Mouse (Mus musculus) G1E (cell line): ENCODE measurements around the gene Apopt1. TPM values are rescaled to one million over a fixed set of nuclear protein-coding genes. Genes with fewer than 3 reads are reported as not detected.
A peak's percentile ranks its signal among the peaks of the same experiment; 100 is the strongest.

Experiments
- ATAC-seq: 2 replicates; pipeline ENCODE4 v1.8.0; 2016; ENCODE audit warnings: mild to moderate bottlenecking; ENCODE audit not compliant: insufficient number of reproducible peaks, poor library complexity, low FRiP score, severe bottlenecking; ENCODE audit errors: extremely low read depth
- DNase-seq: peaks from one replicate; pipeline ENCODE4 v3.0.0; 2012; ENCODE audit warnings: low spot score
- H3K27me3 ChIP-seq: 2 replicates; pipeline ENCODE4 v1.6.1; 2012; ENCODE audit warnings: mild to moderate bottlenecking, low read length, inconsistent platforms; ENCODE audit not compliant: insufficient read depth
- H3K36me3 ChIP-seq: replicated peaks from 2 replicates; pipeline ENCODE3; 2012; ENCODE audit warnings: mild to moderate bottlenecking, inconsistent platforms
- H3K4me1 ChIP-seq: 2 replicates; pipeline ENCODE4 v1.6.1; 2012; ENCODE audit warnings: low read depth, low read length, inconsistent platforms, mixed read lengths; ENCODE audit not compliant: insufficient read depth
- H3K4me3 ChIP-seq: 2 replicates; pipeline ENCODE4 v1.5.1; 2012; ENCODE audit warnings: low read depth, mild to moderate bottlenecking, inconsistent platforms, low read length, moderate library complexity, mixed read lengths
- H3K9me3 ChIP-seq: replicated peaks from 2 replicates; pipeline ENCODE4 v1.6.1; 2012; ENCODE audit warnings: inconsistent platforms
- CTCF ChIP-seq: IDR thresholded peaks from 2 replicates; pipeline ENCODE4 v1.5.1; 2012; ENCODE audit warnings: low read depth, low read length, inconsistent platforms, mixed read lengths
- GATA1 ChIP-seq: IDR thresholded peaks from 2 replicates; pipeline ENCODE4 v1.6.1; 2012; ENCODE audit warnings: borderline replicate concordance, low read length, inconsistent platforms, mixed read lengths
- GATA2 ChIP-seq: IDR thresholded peaks from 2 replicates; pipeline ENCODE4 v1.6.1; 2012; ENCODE audit warnings: low read depth, low read length, inconsistent platforms, borderline replicate concordance
- POLR2AphosphoS5 ChIP-seq: IDR thresholded peaks from 2 replicates; pipeline ENCODE4 v1.6.1; 2012; ENCODE audit warnings: low read depth, low read length, inconsistent platforms; ENCODE audit not compliant: insufficient replicate concordance
- TAL1 ChIP-seq: conservative IDR thresholded peaks from 2 replicates; pipeline ENCODE4 v1.6.1; 2012; ENCODE audit warnings: low read depth, low read length, inconsistent platforms, mixed read lengths
- polyA plus RNA-seq: library from polyadenylated mRNA; stranded (reverse); fragments of >175 nt; gene quantifications from 2 replicates; pipeline ENCODE4 v1.2.3, GENCODE M21; 2012
- total RNA-seq, 2 experiments: library from RNA; stranded (forward) in 1 of 2; stranded (reverse) in 1 of 2; fragments of 200-1000 nt in 1 of 2; fragments of >200 nt in 1 of 2; fragmentation: Nextera tagmentation in 1 of 2; gene quantifications; 2 replicates each; pipeline ENCODE4 v1.2.3; 2014 to 2017

Gene Apopt1
- 109 and 121 TPM in 2 replicates for total RNA-seq (2014; fragmentation: Nextera tagmentation)
- total RNA-seq (2017), result 68.7 and 71.4 TPM in 2 replicates
- 315 and 317 TPM in 2 replicates for polyA plus RNA-seq

- Histone ChIP-seq H3K36me3 (peaks cover 62% of the 10 kb centered on the region), H3K4me1 (peaks cover 47% of the 10 kb centered on the region), H3K27me3 (no peaks in the 10 kb centered on the region), H3K4me3 (peak within 1 kb of the TSS; percentile 85), H3K9me3 (0 out of 2 replicates have a peak, but pooled peaks cover 3% of the 10 kb centered on the region)
- TF ChIP-seq GATA1 (no peak), CTCF (no peak), POLR2AphosphoS5 (no peak), TAL1 (no peak), GATA2 (no peak)
- ATAC-seq (peak; percentile 59), DNase-seq (peak; percentile 97)
Measured at GRCm38 (mm10) chr12:111713004-111713651, at the start of gene Apopt1, which contains the start of gene Bag5. Gene Apopt1, plus strand, starts transcription at chr12:111713261. Gene Bag5, minus strand, starts transcription at chr12:111713257.

DNA sequence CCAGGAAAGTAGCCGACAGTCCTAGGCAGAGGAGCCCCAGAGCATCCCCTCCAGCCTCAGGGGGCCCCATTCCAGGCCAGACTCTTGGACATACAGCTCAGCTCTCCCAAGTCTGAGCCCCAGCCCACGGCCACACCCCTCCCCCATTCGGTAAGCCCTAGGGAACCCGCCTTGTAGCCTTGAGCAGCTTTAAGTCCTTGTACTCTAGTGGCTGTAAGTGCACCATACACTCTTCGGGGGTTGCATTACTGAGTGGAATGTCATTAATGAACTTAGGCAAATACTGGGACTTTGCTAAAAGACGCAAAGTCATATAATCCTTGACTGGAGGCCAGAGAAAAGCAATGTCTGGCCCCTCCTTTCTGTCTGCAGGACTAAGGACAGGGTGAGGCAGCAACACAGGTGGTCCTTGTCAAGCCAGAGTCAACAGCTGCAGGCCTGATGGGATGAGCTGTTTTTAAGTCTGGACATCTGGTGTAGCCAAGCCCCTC is 48.9 kb upstream of the Apopt1 start:
- H3K27me3 ChIP-seq, result no peaks in the 10 kb centered on the region
- TF ChIP-seq POLR2AphosphoS5 (no peak), TAL1 (no peak), GATA2 (no peak), GATA1 (no peak), CTCF (no peak)
- no peaks in the 10 kb centered on the region for H3K9me3 ChIP-seq
- DNase-seq, result no peak
- ATAC-seq, result no peak
- peaks cover 20% of the 10 kb centered on the region for H3K4me1 ChIP-seq
- H3K4me3 ChIP-seq, result no peak overlapping the region
- peaks cover 64% of the 10 kb centered on the region for H3K36me3 ChIP-seq

GRCm38 (mm10) chr12:111665041-111665880 is 47.8 kb upstream of the Apopt1 start:
- Histone ChIP-seq H3K4me3 (no peak overlapping the region), H3K36me3 (peaks cover 54% of the 10 kb centered on the region), H3K9me3 (no peaks in the 10 kb centered on the region), H3K27me3 (peaks cover 7% of the 10 kb centered on the region; the same call in 1 of the 2 replicates), H3K4me1 (peaks cover 25% of the 10 kb centered on the region)
- 0 out of 2 replicates have a peak, but pooled peaks have one; percentile 29 for TF ChIP-seq POLR2AphosphoS5
- no peak for TF ChIP-seq TAL1
- no peak for TF ChIP-seq CTCF
- no peak for TF ChIP-seq GATA2
- no peak for TF ChIP-seq GATA1
- no peak for ATAC-seq
- DNase-seq, result peak; percentile 1

GRCm38 (mm10) chr12:111666380-111666779 is 46.7 kb upstream of the Apopt1 start:
- H3K36me3 ChIP-seq, result peaks cover 43% of the 10 kb centered on the region
- H3K27me3 ChIP-seq, result peaks cover 19% of the 10 kb centered on the region
- peaks cover 25% of the 10 kb centered on the region for H3K4me1 ChIP-seq
- H3K4me3 ChIP-seq, result no peak overlapping the region
- DNase-seq, result no peak
- peaks cover 7% of the 10 kb centered on the region for H3K9me3 ChIP-seq
- TF ChIP-seq POLR2AphosphoS5, result no peak
- TF ChIP-seq TAL1, result no peak
- no peak for TF ChIP-seq GATA2
- TF ChIP-seq CTCF, result no peak
- no peak for TF ChIP-seq GATA1
- no peak for ATAC-seq

DNA sequence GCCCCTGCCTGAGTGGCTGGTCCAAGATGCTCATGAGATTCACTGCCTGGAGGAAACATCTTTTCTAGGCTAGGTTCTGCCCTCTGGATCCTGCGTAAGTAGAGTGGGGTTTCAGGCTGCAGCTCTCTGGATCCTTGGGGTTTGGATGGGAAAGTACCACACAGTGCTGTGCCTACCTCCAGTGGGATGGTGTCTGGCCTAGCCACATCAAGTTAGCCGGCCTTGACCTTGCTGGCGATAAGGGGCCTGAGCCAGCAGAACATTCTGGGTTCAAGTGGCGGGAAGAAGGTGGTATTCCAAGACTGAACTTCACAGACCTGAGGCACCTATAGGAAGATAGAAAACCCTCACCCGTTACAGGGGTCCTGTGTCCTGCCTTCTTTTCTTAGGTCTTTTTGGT is 45.6 kb upstream of the Apopt1 start:
- peaks cover 25% of the 10 kb centered on the region for H3K4me1 ChIP-seq
- peaks cover 34% of the 10 kb centered on the region for H3K36me3 ChIP-seq
- H3K27me3 ChIP-seq, result peaks cover 29% of the 10 kb centered on the region
- DNase-seq (no peak), ATAC-seq (no peak)
- no peak overlapping the region for H3K4me3 ChIP-seq
- TF ChIP-seq CTCF (no peak), GATA1 (no peak), TAL1 (no peak), POLR2AphosphoS5 (no peak), GATA2 (no peak)
- peaks cover 17% of the 10 kb centered on the region for H3K9me3 ChIP-seq

- peak overlapping the region; percentile 63; the same call in 1 of the 2 replicates for H3K4me3 ChIP-seq
- TF ChIP-seq GATA2 (no peak), CTCF (peak; percentile 89), POLR2AphosphoS5 (no peak)
- ATAC-seq (peak; percentile 72), DNase-seq (peak; percentile 98)
- peaks cover 19% of the 10 kb centered on the region for H3K9me3 ChIP-seq
- H3K27me3 ChIP-seq, result peaks cover 40% of the 10 kb centered on the region
- H3K36me3 ChIP-seq, result peaks cover 30% of the 10 kb centered on the region
- H3K4me1 ChIP-seq, result peaks cover 25% of the 10 kb centered on the region
Measured at GRCm38 (mm10) chr12:111668457-111668912, 44.6 kb upstream of the Apopt1 start.
